Mouse (Mus musculus): ENCODE data around the gene Kif1b.
"Not testable (repeated sequence)": the region's sequence is repeated elsewhere in the genome, so short reads cannot be mapped to it uniquely, and the experiment has no call there.

Gene Kif1b

DNA sequence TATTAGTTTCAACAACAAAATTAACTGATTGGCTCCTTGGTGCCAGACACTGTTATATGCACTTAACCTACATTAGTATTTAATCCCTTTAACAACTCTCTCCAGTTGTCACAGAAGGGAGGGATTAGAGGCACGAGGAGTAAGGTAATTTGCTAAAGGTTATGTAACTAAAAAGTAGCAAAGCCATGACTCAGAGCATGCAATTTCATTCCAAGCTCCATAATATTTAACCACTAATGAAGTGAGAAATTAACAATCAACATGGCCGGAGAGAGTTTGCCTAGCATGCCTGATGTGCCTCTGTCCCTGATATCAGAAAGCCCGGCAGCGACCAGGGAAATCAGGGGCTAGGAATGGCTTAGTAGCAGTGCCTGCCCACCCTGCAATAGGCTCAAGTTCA is 38.5 kb downstream of the Kif1b start:
- no peak for DNase-seq

DNA sequence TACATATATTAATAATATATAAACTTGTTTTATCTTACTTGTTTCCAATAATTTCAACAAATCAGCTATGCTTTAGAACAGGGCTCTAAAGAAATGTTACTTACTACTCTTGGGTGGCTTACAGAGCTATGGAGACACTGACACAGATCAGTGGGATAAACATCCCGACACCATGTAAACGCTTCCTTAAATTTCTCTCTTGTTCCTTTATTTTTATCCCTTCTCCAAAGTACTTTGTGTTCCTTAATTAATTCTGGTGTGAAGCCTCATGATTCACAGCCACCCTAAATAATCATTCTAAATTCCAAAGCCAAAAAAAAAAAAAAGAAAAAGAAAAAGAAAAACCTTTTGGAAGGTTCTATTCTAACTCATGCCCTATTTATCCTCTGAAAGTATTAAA is 42.6 kb downstream of the Kif1b start:
- DNase-seq = no peak

DNA sequence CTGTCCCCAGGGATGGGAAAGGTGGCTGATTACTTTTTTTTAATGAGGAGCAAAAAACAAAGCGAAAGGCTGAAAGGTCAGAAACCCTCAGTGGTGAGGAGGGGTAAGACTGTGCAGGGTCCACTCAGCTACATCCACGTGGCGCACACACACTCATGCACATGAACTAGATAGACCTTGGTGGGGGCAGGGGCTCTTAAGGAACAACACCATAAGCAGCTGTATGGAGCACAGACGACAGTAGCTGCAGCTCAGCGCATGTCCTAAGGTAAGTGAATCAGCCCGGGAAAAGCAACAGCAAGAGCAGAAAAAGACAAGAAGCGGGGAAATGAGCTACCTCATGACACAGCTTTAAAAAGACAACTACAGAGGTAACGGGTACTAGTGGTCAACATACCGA is 44.3 kb downstream of the Kif1b start:
- no peak for DNase-seq

DNA sequence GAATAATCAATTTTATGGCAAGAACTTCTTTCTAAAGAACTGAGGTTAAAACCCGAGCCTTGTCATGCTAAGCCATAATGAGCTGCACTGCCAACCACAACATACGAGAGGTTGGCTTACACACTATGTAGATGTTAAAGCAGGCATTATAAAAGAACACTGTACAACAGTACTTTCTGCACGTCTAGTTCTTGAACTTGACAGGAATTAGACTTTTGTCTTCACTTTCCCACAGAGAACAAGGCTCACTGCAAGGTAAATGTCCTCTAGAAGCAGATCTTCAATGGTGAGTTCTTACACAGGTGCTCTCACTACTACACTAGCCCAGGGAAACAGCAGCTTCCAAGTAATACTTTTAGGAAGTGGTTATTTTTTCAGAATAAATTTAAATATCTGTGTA is 46.0 kb downstream of the Kif1b start:
- DNase-seq = no peak

DNA sequence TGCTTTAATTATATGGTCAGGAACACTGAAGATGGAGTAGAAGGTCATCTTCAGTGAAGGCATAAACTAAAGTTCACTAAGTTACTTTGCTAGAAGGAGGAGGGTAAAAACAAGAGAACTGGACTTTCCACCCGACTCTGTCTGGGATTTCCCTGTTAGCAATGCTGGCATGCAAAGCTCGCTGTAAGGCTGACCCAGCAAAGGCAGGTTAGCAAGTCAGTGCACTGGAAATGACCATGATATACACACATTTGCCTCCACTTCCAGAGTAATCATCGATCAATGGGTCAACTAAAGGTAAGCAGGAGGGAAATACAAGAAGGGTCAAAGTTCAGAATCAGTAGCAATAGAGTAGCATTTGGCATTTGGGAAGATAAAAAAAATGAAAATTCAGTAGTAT is 46.6 kb downstream of the Kif1b start:
- DNase-seq = no peak

DNA sequence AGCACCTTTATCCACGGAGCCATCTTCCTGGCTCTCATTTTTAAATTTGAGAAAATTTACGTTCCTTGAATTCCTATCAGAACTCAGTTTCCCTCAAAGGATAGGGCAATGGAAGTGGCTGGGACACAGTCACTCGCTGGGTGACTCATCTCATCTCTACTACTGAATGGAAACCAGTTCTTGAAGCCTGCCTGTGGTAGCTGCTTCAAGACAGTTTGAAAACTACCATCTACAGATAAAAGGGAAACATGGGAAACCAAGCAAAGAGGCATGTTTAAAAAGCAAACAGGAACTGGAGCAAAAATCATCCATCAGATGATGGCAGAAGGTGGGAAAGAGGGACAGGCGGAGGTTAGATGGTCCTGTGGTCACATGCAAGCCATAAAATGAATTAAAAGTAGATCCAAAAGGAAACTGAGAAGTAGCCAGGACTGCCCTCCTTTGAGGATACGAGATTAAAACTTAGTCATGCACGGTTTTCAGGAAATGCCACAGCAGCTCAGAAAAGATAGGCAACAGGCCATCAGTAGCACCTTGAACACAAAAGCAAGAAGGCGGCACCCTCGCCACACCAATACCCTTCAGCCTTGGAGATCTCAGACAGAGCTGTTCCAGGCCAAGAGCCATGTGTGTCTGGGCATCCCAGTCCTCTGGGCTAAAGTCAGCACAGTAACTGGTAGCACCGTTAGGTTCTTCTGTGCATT is 48.0 kb downstream of the Kif1b start:
- no peak for DNase-seq

DNA sequence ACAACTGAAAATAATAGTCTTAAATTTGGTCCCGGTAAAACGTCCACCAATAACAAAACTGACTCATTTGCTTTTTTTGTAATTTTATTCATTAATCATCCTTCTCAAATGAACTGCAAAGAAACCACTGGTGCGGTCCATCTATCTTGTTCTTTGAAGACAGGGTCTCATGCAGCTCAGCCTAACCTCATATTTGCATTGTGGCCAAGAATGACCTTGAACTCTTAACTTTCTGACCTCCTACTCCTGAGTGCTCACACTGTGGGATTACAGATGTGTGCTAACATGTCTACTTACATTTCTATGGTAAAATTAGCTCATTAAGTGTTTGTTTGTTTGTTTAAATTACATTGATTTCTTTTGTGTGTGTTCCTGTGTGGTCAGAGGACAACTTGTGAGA is 48.6 kb downstream of the Kif1b start:
- no peak for DNase-seq

DNA sequence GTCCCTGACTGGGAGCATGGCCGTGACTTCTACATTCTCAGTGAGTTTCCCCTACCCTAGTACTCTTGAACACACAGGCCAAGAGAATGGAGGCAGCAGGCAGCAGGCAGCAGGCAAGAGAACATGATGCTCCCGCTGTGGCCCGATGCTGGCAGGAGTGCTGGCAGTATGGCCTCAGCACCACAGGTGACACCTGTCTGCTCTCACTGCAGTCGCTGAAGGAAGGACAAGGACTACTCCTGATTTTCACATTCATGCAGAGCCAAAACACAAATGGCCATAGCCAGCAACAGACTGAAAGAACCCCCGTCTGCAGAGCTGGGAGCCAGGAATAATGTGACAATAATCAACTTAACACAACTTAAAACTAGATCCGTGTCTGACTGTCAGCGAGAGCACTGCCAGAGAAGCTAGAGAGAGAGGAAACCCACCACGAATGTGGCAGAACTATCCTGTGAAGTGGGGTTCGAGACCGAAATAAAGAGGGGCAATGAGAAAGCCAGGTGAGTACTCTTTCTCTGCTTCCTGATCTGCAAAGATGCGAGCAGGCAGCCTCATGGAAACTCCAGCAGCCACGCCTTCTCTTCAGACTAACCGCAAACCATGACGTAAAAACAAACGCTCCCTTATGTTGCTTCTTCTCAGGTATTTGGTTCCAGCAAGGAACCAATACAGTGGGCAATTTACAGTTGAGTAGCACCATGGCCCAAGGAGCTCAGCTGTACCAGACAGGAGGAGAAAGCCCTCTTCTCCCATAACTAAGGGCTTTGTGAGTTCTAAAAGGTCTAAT is 50.8 kb downstream of the Kif1b start:
- DNase-seq = peak; percentile 83 to 88

DNA sequence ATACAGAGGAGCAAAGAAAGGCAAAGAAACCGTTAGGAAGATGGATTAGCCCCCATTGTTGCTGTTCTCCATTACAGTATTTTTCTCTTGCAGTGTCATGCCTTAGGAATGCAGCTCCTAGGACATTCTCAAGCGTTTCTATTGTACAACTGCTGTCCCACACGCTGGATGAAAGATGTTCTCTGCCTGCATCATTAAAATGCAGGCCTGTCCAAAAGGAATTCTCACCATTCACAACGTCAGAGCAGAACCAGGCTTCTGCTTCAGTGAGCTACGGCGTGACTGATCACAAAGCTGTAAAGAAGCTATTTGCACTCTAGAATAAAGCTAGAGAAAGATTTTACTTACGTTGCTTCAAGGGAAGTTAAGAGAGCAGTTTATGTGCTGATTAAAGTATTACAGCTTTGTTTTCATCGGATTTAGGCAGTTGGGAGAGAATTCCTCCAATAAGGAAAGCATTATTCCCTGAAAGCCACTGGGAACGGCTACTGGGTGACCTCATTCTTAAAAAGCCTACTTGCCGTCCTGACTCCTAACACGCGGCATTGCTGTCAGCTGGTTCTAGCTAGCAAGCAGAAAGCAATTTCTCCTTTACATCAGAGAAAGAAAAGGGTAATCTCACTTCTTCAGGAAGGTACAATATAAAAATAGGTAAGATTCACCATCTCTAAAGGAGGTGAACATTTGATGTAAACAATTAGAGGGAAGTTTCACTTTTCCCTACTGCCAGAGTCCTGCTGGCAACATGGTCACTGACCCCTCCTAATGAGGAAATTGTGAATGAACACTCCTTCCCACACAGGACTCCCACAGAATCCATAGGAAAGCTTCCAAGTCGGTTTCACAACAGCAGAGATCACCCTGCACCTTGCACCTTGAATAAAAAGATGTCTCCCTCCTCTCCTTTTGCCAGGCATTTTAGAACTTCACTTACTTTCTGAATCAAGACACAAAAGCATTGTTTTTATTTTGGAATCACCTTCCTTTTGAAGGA is 51.9 kb downstream of the Kif1b start:
- no peak for DNase-seq

DNA sequence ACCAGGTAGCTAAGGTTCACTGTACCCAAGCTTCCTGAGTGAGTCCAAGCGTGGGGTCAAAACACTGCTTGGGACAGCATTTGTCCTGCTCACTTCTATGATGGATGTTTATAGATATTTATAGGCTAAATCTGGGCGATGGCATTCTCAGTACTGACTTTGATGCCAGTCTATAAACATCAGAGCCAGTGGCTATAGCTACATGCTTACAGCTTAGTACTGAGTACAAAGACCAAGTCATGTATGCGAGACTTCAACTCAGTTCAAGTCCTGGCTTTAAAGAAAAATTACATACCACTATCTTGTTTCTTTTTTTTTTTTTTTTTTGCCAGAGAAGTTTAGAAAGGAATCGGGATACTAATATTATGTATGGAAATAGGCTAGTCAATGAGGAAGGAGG is 52.7 kb downstream of the Kif1b start:
- DNase-seq = no peak

DNA sequence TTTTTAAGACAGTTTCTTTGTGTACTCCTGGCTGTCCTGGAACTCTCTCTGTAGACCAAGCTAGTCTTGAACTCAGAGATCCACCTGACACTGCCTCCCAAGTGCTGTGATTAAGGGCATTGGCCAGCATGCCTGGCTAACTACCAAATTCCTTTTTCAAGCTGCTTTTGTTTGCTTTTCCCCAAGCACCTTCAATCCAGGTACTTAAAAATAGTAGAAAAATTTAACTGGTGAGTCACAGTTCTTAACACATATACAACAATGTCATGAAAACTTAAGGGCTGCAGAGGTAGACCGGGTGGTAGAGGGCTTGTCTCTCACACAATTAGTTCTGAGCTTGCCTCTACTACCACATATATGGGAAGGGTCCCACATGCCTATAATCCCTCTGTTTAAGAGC is 58.2 kb downstream of the Kif1b start:
- peak in 1 of 2 experiments; percentile 5 for DNase-seq

DNA sequence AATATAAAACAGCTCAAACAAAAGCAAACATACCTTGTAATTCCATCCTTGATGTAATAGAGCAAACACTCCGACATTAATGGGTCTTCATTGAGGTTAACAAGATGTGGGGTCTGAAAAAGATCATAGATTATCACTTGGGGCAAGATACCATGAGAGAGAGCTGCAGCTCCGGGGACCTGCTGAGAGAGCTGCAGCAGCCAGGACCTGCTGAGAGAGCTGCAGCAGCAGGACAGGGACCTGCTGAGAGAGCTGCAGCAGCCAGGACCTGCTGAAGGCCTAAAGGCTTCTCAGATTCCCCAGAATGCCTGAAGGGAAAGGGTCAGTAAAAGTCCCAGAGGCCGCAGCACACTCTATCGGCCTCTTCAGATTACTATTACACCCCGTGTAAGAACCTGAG is 59.7 kb downstream of the Kif1b start:
- DNase-seq = peak in 1 of 2 experiments; percentile 11

DNA sequence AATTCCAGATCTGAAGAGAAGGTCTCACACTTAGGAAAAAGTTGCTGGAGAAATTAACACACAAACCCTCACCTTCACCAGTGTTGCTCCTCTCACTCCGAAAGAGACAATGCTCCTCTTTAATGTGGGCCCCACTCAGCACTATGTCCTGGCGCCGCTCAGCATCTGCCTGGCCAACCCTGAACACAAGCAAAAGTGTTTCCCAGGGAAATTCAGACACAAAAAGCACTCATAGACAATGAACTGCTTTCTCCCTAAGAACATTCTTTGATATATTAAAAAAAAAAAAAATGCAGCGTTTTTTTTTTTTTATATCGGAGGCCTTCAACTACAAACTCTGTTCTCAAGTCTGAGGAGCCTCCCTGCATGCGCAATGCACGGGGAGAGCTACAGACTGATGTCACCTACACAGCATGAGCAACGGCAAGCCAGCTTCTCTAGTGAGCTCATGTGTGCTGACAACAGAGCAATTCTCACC is 60.3 kb downstream of the Kif1b start:
- DNase-seq = peak; percentile 34 to 53

DNA sequence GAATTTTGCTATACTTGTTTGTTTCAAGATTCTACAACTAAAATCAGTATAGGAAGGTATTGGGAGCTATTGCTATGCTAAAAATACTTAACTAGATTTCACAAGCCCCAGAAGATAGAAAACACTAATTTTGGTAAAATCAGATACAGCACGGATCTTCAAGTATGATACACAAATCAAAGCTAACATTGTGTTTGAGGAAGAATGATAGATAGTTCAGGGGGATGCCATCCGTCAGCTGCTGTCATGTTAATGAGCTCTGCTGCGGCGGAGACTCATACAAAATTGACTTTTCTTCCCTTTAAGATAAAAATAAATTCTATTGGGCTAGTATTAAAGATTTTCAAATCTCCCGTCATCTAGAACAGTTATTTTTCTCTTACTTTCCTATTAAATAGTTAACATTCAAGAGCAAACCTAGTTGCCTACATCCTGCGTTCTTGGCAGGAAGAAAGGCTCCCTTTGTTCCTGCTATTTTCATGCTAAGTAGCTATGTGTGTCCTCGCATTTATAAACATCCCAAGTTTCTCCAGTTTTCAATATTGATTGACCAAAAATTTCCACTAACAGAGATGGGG is 60.8 kb downstream of the Kif1b start:
- DNase-seq = no peak

DNA sequence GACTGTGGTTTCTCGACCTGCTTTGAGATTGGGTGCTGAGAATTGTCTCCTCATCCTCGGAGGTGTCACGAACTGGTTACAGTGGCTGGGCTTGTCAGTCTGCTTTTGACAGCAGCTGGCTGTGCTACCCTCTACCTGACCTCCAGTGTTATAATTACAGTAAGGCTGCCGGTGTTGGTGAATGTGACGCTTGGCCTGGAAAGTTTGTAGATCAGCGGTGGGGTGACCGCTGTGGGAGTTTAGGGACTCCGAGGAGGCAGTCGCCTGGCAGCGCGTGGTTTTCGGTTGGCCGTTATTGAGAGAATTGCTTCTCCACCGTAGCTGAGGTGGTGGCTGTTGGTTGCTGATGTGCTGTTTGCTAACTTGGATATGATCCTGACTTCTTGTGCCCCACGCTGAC is 70.5 kb downstream of the Kif1b start:
- DNase-seq = no peak

DNA sequence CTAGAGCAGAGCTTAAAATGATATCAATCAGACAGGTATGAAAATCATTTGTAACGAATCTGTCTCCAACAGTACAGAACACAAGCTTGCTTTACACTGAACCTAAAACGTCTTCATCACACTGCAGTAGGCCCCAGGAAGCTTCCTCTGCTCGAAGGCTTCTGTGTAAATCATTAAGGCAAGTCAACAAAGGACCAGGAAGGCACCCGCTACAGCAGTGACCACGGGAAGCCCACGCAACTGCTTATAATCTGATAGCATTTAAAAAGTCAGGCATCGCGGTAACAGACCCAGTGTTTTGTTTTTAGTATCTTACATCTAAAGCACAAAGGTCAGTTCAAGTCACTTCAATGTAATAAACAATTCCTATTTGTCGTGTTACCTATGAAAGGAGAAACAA is 73.6 kb downstream of the Kif1b start:
- no peak for DNase-seq

DNA sequence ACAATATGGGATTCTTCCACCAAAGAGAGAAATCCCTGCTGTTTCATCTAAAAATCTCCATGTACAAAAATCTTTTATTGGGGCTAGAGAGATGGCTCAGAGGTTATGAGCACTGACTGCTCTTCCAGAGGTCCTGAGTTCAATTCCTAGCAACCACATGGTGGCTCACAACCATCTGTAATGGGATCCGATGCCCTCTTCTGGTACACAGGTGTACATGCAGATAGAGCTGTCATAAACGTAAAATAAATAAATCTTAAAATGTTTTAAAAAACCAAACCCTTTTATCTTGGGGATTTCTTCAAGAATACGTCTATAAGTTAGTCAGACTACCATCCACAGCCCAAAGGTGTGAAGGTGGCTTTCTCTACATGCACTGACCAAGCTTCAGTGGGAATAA is 78.8 kb downstream of the Kif1b start:
- DNase-seq = not testable (repeated sequence)

DNA sequence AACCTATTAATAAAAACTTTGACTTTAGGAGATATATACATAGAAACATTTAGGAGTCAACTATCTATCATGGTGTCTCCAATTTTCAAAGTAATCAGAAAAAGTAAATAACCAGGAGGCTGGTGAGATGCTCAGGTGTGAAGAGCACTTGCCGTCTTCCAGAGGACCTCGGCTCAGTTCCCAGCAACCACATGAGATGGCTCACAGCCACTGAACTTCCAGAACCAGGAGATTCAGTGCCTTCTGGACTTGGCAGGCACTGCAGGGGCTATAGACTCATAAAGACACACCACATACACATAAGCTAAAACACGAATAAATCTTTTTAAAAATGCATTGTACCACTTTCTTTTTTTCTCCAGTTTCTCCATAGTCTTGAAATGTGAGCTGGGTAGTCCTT is 79.2 kb downstream of the Kif1b start:
- peak; percentile 47 to 68 for DNase-seq

DNA sequence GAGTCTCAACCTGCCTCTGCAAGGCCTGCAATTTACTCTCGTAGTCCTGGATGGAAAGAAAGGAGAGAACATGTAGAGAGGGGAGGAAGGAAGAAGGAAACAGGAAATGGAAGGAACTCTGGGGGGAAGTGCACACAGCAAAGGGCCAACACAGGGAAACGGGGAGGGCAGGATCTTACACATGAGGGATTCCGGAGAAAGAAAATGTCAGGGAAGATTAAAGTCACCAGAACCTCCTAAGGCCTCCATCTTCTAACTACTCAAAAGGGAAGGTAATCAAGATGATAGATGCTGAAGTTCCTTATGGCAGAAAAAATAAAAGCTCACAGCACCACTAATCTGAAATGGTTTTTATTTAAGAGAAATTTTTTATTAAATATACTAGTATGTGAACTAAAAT is 81.2 kb downstream of the Kif1b start:
- no peak for DNase-seq

DNA sequence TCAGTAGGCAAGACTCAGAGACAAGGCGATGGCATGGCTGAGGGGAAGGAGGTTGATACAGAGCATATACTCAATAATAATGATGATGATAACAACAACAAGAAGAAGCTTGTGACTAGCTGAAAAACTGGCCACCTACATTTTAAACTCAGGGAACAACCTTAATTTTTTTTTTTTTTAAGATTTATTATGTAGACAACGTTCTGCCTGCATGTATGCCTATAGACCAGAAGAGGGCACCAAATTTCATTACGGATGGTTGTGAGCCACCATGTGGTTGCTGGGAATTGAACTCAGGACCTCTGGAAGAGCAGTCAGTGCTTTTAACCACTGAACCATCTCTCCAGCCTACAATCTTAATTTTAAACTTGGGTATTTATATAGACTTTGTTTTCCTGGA is 84.0 kb downstream of the Kif1b start:
- no peak for DNase-seq

DNA sequence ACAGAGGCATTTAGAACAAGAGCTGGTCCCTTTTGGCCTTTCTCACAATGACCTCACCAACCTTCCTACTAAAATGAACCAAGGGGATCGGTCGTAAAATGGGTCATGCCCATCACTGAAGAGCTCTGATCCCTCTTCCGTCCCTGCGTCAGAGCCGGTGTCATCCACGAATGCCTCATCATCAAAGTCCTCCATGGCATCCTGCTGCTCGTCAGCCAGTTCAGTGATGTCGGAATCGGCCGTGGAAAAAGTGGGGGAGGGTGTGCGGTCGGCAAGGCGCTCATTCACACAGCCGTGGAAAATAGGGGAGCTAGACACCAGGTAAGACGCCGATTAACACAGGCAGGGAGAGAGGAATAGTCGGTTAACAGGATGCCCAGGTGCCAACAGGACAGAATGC is 87.0 kb downstream of the Kif1b start:
- peak; percentile 40 to 43 for DNase-seq

DNA sequence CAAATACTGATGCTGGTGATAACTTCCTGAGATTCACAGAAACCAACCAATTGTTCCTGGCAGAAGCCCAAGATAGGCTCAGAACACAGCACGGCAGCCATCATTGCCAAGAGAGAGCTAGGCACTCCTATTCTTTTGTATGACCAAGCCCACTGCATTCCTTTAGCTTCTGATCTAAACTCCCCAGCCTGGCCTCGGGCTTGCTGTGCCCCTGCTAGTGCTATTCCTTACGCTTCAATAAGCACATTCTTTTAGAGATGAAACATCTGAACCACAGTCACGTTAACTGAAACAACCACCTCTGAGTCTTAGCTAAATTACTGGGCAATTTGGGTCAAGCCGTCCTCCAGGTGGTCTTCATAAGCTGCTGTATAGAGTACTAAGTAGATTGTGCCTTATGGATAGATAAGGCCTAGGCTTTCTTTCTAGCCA is 87.4 kb downstream of the Kif1b start:
- peak; percentile 70 to 72 for DNase-seq

Data from cerebellum, postnatal 25 days (tissue).